Mouse (Mus musculus) bone marrow macrophage, adult 2 months (primary cell): Measurements from ENCODE around the gene Depdc5.
"Not testable (repeated sequence)": the region's sequence is repeated elsewhere in the genome, so short reads cannot be mapped to it uniquely, and the experiment has no call there.

Experiments
- CTCF ChIP-seq: IDR thresholded peaks from 2 replicates; pipeline ENCODE4 v1.5.1; 2012; ENCODE audit warnings: low read depth, mild to moderate bottlenecking, low read length, moderate library complexity
- POLR2A ChIP-seq: IDR thresholded peaks from 2 replicates; pipeline ENCODE4 v1.6.1; 2012; ENCODE audit warnings: mild to moderate bottlenecking, low read depth, low read length, borderline replicate concordance

- not testable (repeated sequence) for TF ChIP-seq POLR2A, CTCF
Observed at GRCm38 (mm10) chr5:33040735-33041134, 177.2 kb downstream of the Depdc5 start.
